Mouse (Mus musculus): ENCODE measurements around the gene Galp.
A peak's percentile ranks its signal among the peaks of the same experiment; 100 is the strongest.
"Not testable (repeated sequence)": the region's sequence is repeated elsewhere in the genome, so short reads cannot be mapped to it uniquely, and the experiment has no call there.

Galp gene

DNA sequence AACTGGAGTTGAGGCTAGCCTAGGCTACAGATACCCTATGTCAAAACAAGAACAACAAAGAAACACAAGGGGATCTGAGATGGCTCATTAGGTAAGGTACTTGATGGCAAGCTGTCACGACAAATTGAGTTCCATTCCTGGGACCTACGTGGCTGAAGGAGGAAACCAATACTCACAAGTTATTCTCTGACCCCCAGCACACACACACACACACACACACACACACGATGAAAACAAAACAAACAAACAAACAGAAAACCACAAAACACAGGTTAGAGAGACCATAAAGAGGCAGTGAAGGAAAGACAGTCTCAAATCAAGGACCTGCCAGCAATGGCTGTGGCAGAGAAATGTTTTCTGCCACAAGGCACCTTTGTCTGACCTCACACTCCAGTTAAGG is at the start of gene Galp:
TSS of gene Galp (plus strand) at position 301 of the 400 bp plus-strand sequence.
- DNase-seq, result no peak

GRCm38 (mm10) chr7:6147688-6148087 is 49.2 kb upstream of the Galp start:
- DNase-seq, result peak in 1 of 2 experiments; percentile 30

DNA sequence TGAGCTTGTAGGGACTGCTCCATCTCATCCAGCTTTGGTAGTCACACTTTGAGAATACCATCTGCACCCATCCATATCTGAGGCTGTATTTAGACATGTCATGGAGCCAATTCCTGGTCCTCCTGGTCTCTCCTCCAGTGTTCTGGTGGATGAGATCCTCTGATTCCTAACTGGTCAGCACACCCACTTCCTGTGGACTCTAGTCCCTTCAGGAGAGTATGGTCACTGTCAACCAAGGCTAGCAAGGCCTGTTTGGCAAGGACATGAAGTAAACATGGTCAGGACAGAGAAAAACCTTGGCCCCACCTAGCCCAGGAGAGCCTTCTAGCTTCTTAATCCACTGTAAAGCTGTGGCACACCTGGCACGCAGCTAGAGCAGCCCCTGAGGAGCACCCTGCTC is 45.6 kb upstream of the Galp start:
- DNase-seq, result no peak

DNA sequence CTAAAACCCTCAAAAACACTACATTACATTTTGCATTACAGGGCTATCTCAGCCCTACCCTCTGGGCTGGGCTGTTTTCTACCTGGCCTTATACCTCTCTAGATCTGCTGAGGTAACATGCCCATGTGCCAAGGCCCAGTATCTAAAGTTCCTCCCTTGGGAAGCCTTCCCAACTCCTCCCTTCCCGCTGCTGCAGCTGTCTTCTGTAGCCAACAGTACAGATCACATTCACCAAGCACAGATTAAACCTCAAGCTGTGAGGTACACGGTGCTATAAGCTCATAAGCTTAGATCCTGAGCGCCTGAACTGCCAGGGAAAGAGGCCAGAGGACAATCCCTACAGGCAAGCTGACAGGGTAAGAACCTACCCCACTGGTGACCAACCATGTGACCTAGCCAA is 44.9 kb upstream of the Galp start:
- no peak for DNase-seq

- DNase-seq, result no peak
Observed at GRCm38 (mm10) chr7:6153131-6153530, 43.8 kb upstream of the Galp start.

GRCm38 (mm10) chr7:6154164-6154563 is 42.7 kb upstream of the Galp start:
- no peak for DNase-seq

DNA sequence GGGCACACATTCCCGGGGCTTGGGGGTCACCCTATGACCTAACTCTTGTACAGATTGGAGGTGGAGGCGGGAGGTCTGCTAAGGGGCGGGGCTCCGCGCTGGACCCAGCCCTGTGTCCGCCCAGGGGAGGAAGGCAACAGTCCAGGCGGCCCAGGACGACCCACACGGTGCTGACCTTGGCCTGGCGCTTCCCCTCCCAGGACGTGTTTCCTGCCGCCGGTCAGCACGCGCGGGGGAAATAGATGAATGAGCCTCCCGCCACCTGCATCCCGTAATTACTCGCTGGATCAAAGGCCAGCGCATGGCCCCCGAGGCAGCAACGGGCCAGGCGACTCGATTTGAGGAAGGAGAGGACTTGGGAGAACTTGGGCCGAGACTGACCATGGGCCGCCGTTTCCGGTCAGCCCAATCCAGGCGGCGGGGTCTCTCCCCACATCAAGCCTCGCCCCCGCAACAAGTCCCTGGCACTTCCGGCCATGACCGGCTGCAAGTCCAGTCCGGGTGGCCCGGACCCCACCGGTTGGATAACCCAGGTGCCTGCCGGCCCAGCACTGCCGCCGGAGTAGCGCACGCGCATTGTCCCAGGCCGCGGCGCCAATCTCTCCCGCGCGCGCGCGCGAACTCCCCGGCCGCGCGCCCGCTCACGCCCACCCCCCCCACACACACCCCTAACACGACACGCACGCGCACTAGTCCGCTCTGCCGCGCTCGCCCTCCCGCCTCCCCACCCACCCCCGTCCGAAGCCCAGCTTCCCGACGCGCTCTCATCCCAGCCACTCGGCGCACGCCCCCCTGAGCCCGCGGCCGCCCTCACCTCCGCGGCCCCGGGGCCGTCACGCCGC is 41.6 kb upstream of the Galp start:
- peak; percentile 86 to 89 for DNase-seq

- peak; percentile 97 to 99 for DNase-seq
Observed at GRCm38 (mm10) chr7:6155901-6156411, 40.9 kb upstream of the Galp start, which contains the start of gene Zfp787. TSS of gene Zfp787 (minus strand) at chr7:6155997.

DNA sequence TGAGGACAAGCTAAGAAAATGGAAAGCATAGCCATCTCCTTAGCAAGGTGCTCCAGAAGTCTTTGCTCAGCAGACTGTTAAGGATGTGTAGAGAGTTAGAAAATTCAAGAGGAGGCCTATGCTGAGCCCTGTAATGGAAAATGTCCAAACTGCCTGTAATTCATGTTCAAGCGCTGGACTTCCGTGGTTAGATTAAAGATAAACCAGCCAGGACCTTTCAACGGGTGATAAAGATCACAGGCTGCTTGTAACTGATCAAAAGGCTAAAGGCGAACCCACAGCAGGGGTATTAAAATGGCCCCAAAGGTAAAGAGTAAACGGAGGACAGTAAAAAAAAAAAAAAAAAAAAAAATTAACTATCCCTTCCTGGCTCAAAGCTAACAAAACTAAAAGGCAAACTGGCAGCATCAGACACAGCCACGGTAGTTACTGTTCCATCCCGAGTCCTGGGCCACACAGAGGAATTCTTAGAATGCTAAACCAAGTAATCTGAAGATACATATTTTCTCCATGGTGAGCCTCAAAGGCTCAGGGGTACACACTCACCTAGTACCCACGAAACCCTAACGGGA is 39.9 kb upstream of the Galp start:
- DNase-seq, result no peak

GRCm38 (mm10) chr7:6157479-6157878 is 39.4 kb upstream of the Galp start:
- no peak for DNase-seq

DNA sequence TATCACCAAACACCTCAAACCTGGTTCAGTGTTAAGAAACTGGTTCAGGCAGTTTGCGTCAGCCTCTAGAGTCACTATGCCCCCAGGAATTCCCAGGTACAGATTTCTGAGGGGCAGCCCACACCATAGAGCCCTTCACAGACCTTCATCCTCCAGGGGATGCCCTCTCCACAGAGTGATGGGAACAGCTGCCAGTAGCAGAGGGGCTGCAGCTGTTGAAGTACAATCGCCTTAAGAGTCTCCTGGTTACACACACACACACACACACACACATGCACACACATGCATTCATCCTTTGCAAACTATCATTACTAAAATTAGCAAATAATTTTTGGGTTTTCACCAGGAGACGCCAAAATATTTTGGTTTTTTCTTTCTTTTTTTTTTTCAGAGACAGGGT is 37.3 kb upstream of the Galp start:
- no peak for DNase-seq

DNA sequence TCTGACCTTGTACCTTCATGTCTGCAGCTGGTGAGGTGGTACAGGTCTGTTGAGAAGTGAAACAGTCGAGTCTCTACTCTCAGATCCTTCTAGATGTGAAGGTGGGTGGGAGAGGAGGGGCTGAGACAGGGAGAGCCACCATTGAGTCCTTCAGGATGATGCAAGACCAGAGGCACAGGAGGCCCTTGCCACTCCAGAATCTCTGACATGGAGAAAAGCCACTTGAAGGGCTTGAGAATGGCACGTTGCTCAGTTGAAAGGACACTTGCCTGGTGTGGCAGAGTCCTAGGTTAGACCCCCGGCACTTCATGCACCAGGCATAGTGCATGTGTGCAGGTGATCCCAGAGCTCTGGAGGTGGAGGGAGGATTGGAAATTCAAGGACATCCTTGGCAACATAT is 35.3 kb upstream of the Galp start:
- DNase-seq, result peak in 1 of 2 experiments; percentile 49

- DNase-seq, result no peak
Observed at GRCm38 (mm10) chr7:6162172-6162571, 34.7 kb upstream of the Galp start.

DNA sequence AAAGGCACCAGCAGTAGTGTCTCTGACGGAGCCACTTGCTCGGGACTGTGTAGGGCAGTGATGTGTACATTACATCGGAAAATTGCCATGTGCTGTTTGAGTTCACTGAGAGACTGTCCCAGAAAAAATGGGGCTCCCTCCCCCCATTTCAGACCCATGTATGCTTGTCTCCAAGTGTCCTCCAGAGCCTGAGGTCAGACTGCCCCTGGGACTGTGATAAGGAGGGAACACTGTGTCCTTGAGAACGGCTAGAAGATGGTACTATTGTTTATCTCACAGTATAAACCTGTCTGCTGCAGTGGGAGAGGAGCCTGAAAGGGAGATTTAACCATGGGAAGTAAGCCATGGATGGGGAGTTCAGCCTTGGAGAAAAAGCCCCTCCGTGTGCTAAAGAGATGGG is 32.2 kb upstream of the Galp start:
- DNase-seq, result no peak

DNA sequence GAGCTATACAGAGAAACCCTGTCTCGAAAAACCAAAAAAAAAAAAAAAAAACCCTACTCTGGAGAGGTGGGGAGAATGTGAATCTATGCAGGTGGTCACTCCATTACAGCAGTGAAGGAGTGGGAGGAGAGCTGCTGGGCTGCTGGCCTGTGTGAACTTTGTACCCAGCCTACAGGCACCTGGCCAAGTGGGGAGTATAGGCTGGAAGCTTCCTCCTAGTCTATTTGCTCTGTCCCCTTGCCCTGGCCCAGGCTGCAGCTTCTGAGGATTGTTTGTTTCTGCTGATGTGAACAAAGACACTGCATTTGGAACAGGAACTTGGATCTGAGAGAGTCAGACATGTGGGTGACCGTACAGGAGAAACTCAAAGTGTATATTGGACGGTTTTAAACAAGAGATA is 27.5 kb upstream of the Galp start:
- DNase-seq, result peak; percentile 38 to 68

DNA sequence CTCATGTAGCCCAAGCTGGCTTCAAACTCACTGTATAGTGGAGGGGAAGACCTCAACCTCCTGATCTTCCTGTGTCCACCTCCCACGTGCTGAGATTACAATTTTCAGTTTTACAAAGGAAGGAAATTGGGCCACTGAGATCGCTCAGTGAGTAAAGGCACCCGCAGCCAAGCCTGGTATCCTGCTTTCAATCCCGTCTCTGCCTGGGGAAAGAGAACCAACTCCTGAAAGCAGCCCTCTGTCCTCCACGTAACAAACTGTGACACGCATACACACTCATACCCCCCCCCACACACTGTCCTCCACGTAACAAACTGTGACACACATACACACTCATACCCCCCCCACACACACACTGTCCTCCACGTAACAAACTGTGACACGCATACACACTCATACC is 26.5 kb upstream of the Galp start:
- no peak for DNase-seq

DNA sequence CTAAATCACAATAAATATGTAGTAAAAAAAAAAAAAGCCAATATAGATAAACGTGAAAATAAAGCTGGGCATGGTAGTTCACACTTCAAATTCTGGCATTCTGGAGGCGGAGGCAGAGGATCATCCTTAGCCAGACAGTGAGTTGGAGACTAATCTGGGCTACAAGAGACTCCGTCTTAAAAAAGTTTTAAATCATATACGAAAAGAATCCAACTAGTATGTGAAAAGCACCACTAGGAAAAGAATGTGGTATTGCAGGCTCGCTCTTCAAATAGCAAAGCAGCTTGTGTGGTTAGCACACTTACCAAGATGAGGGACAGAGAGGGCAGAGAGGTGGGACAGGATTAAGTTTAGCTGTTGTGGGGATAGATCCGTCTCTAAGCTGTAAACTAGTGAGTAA is 26.0 kb upstream of the Galp start:
- no peak for DNase-seq

DNA sequence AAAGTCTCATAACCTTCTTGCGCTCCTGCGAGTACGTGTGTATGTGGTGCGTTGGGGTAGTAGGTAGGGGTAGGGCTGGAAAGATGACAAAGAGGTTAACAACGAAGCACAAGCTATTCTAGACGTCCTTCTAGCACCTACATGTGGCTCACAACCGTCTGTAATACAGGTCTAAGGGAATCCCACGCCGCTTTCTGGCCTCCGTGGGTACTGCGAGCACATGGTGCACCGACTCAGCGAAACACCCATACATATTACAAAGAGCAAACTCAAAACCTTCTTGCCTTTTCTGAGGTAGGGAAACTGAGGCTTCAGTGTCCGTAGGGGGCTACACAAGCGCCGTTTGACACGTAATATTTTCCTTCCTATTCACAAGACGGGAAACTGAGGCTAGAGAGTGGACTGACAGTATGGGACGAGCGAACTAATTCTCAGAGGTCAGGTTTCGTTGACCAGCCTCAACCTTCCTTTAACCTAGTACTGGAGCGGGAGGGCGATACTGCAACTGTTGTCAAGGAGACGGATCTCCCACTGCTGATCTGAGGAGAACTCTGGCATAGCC is 25.4 kb upstream of the Galp start:
- peak; percentile 74 to 80 for DNase-seq

GRCm38 (mm10) chr7:6172006-6172649 is 24.8 kb upstream of the Galp start, which contains the start of gene Zfp444:
TSS of gene Zfp444 (plus strand) at chr7:6172226.
- DNase-seq, result peak; percentile 97 to 98

DNA sequence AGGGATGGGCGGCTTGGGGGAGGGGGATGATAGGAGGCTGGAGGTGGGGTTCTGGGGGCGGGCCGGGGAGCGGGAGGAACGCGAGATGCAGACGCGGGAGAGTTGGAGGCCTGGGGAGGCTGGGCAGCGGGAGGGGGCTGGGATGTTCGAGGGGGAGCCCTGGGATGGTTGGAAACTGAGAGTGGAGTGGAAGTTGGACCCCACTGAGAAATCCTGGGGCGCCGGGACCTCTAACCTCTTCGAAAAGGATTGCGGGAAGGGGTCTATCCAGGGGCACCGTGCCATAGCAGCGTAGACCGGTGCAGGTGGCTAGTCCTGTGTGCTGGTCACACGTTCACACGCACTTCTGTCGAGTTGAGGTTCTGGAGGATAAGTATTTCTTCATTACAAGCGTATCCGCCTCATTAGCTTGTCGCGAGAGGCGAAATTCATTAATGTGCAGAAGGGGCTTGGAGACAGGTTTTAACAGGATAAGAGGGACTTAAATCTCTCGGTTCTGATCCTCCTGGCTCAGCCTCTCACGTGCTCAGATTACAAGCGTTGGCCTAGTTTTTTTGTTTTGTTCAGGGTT is 24.1 kb upstream of the Galp start:
- DNase-seq, result no peak

- DNase-seq, result no peak
Observed at GRCm38 (mm10) chr7:6173872-6174271, 23.0 kb upstream of the Galp start.

GRCm38 (mm10) chr7:6174365-6174987 is 22.4 kb upstream of the Galp start:
- DNase-seq, result not testable (repeated sequence)

Data from lung, postnatal 4 days (tissue).